Mouse (Mus musculus) MN1 (cell line): Measurements from ENCODE around the gene Parp1.
"Not testable (repeated sequence)": the region's sequence is repeated elsewhere in the genome, so short reads cannot be mapped to it uniquely, and the experiment has no call there.

ENCODE experiments used
- DNase-seq: peaks from one replicate; pipeline ENCODE4 v3.0.0-alpha.2; 2016; ENCODE audit warnings: low spot score

Gene Parp1

GRCm38 (mm10) chr1:180637796-180638195, 69.1 kb downstream of the Parp1 start:
- DNase-seq = not testable (repeated sequence)

GRCm38 (mm10) chr1:180639416-180640401, 71.0 kb downstream of the Parp1 start:
- no peak for DNase-seq

GRCm38 (mm10) chr1:180640605-180641125, 71.9 kb downstream of the Parp1 start:
- DNase-seq = peak; percentile 67

GRCm38 (mm10) chr1:180641137-180641517, 72.4 kb downstream of the Parp1 start, which contains the start of gene Lin9:
TSS of gene Lin9 (plus strand) at chr1:180641150.
- peak; percentile 96 for DNase-seq

GRCm38 (mm10) chr1:180641518-180642227, 72.9 kb downstream of the Parp1 start:
- DNase-seq = peak; percentile 52

- DNase-seq = no peak
Measured at GRCm38 (mm10) chr1:180642228-180642564, 73.5 kb downstream of the Parp1 start.
